Mouse (Mus musculus): ENCODE measurements around the gene Fra10ac1. TPM values are rescaled to one million over a fixed set of nuclear protein-coding genes. Genes with fewer than 3 reads are reported as not detected.

Fra10ac1 gene
- polyA plus RNA-seq, 1 experiment from 2014 or later, result 37.2 TPM

DNA sequence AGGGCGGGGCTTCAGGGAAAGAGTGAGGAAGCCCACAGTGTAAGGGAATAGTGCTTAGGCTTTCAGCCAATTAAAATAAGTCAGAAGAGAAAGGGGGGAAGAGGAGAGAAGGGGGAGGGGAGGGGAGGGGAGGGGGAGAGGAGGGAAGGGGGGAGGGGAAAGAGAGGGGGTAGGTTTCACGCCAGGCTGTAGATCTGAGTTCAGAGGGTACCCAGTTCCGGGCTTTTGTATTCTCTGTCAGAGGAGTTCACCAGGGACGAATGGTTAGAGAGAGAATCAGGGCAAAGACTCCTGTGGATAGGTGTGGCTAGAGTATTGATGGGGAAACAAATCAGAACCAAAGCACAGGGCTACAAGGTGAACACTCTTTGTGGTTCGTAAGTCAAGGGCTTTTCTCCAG lies 12.6 kb upstream of the Fra10ac1 start:
- Histone ChIP-seq H3K36me3 (ENCODE audit: insufficient read depth, low read length) (no peaks in the 10 kb centered on the region), H3K27me3 (ENCODE audit: insufficient read depth, low read length) (no peaks in the 10 kb centered on the region), H3K4me1 (ENCODE audit: insufficient read depth, low read length) (0 out of 2 replicates have a peak, but pooled peaks cover 4% of the 10 kb centered on the region), H3K27ac (ENCODE audit: low read length) (no peak overlapping the region), H3K9ac (replicated peaks; ENCODE audit: low read length) (no peak overlapping the region), H3K4me2 (replicated peaks; ENCODE audit: low read depth, low read length) (no peak overlapping the region), H3K4me3 (ENCODE audit: low read length) (no peak overlapping the region), H3K9me3 (ENCODE audit: low read length) (no peaks in the 10 kb centered on the region)
- 51% methylated on average over 5 of the region's 5 CpGs for WGBS
- ATAC-seq (ENCODE audit: low FRiP score, low TSS enrichment), result no peak

DNA sequence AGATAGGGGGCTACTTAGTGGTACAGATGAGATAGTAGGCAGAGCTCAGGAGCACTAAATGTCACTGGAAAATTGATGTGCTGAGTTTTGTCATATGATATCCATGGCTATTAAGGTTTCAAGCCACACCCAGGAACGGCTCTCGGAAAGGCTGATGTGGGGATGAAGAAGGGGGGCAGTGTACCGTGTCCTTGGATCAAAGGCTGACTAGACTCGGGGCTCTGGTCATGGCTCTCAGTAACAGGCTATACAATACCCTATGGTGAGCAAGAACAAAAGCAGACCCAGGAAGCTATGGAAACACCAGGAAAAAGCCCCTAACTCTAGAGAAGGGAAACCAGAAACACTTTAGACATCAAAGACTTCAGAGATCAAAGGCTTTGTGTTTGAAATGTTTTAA lies 8.6 kb upstream of the Fra10ac1 start:
- Histone ChIP-seq H3K36me3 (ENCODE audit: insufficient read depth, low read length) (no peaks in the 10 kb centered on the region), H3K4me2 (replicated peaks; ENCODE audit: low read depth, low read length) (no peak overlapping the region), H3K4me1 (ENCODE audit: insufficient read depth, low read length) (0 out of 2 replicates have a peak, but pooled peaks cover 4% of the 10 kb centered on the region), H3K4me3 (ENCODE audit: low read length) (no peak overlapping the region), H3K27me3 (ENCODE audit: insufficient read depth, low read length) (no peaks in the 10 kb centered on the region), H3K9me3 (ENCODE audit: low read length) (peaks cover 4% of the 10 kb centered on the region; the same call in 1 of the 2 replicates), H3K9ac (replicated peaks; ENCODE audit: low read length) (no peak overlapping the region), H3K27ac (ENCODE audit: low read length) (peak overlapping the region; percentile 49; the same call in 1 of the 2 replicates)
- ATAC-seq (ENCODE audit: low FRiP score, low TSS enrichment), result peak; percentile 93
- WGBS, result 3% methylated on average over 4 of the region's 4 CpGs

DNA sequence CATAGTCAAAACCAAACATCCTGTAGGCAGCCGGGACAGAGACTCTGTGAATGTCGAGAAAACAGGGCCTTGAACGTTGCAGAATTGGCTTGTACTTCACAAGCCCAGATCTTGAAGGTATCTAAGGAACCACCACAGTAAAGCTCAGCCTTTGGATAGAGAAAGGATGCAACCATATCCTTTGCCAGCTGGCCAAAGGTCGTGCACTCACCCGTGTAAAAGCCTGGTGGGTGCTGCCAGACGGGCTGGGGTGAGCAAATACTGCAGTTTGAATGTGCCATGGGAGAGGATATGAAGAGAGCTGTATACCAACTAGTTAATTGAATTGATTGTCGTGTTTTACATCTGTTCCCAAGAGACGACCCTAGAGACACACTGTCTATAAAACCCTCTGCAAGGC lies 8.1 kb upstream of the Fra10ac1 start:
- H3K4me3 ChIP-seq (ENCODE audit: low read length), result no peak overlapping the region
- no peaks in the 10 kb centered on the region for H3K36me3 ChIP-seq (ENCODE audit: insufficient read depth, low read length)
- no peaks in the 10 kb centered on the region for H3K27me3 ChIP-seq (ENCODE audit: insufficient read depth, low read length)
- no peak overlapping the region for H3K9ac ChIP-seq (replicated peaks; ENCODE audit: low read length)
- ATAC-seq (ENCODE audit: low FRiP score, low TSS enrichment), result peak; percentile 77
- WGBS, result 6% methylated on average over 8 of the region's 8 CpGs
- H3K4me1 ChIP-seq (ENCODE audit: insufficient read depth, low read length), result 0 out of 2 replicates have a peak, but pooled peaks cover 4% of the 10 kb centered on the region
- H3K4me2 ChIP-seq (replicated peaks; ENCODE audit: low read depth, low read length), result no peak overlapping the region
- H3K27ac ChIP-seq (ENCODE audit: low read length), result peak overlapping the region; percentile 49; the same call in 1 of the 2 replicates
- peaks cover 4% of the 10 kb centered on the region; the same call in 1 of the 2 replicates for H3K9me3 ChIP-seq (ENCODE audit: low read length)

DNA sequence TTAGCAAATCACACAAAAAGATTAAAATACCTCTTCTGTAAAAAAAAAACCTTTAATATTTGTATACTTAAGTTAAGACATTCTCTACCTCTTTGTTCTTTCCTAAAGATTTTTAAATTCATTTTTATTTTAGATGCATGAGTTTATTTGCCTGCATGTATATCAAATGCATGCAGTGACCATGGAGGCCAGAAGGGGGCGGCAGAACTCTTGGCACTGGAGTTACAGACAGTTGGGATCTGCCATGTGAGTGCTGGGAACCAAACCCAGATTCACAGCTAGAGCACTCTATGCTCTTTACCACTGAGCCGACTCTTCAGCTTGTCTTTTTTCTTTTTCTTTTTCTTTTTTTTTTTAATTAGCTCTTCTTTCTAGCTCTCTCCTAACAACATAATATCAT lies 4.7 kb upstream of the Fra10ac1 start:
- Histone ChIP-seq H3K27ac (ENCODE audit: low read length) (no peak overlapping the region), H3K9me3 (ENCODE audit: low read length) (peaks cover 4% of the 10 kb centered on the region; the same call in 1 of the 2 replicates), H3K36me3 (ENCODE audit: insufficient read depth, low read length) (no peaks in the 10 kb centered on the region), H3K4me3 (ENCODE audit: low read length) (no peak overlapping the region), H3K9ac (replicated peaks; ENCODE audit: low read length) (no peak overlapping the region), H3K4me2 (replicated peaks; ENCODE audit: low read depth, low read length) (no peak overlapping the region), H3K4me1 (ENCODE audit: insufficient read depth, low read length) (0 out of 2 replicates have a peak, but pooled peaks cover 10% of the 10 kb centered on the region), H3K27me3 (ENCODE audit: insufficient read depth, low read length) (no peaks in the 10 kb centered on the region)
- ATAC-seq (ENCODE audit: low FRiP score, low TSS enrichment), result no peak
- WGBS, result 70% methylated on average over 2 of the region's 2 CpGs

DNA sequence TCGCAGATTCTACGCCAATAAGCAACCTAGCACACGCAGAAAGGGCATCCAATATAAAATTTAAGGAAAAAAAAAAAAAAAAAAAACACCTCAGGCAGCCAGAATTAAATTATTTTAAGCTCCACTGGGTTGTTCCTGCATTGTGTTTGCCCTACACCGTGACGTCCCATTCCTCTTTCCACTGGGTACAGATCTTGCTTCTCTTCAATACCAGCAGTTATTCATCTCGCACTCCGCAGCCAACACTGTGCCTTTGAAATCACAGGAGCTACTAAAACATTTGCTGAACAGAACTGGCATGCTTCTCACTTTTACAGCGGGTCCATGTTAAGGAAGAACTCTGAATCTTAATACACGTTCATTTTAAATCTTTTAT lies 717 bp upstream of the Fra10ac1 start:
- peaks cover 4% of the 10 kb centered on the region; the same call in 1 of the 2 replicates for H3K9me3 ChIP-seq (ENCODE audit: low read length)
- H3K9ac ChIP-seq (replicated peaks; ENCODE audit: low read length), result peak overlapping the region; percentile 85
- no peaks in the 10 kb centered on the region for H3K36me3 ChIP-seq (ENCODE audit: insufficient read depth, low read length)
- 15% methylated on average over 9 of the region's 9 CpGs for WGBS
- H3K4me2 ChIP-seq (replicated peaks; ENCODE audit: low read depth, low read length), result peak overlapping the region; percentile 80
- no peaks in the 10 kb centered on the region for H3K27me3 ChIP-seq (ENCODE audit: insufficient read depth, low read length)
- peak overlapping the region; percentile 81 for H3K4me3 ChIP-seq (ENCODE audit: low read length)
- no peak for ATAC-seq (ENCODE audit: low FRiP score, low TSS enrichment)
- H3K27ac ChIP-seq (ENCODE audit: low read length), result peak overlapping the region; percentile 94
- H3K4me1 ChIP-seq (ENCODE audit: insufficient read depth, low read length), result peaks cover 14% of the 10 kb centered on the region; the same call in 1 of the 2 replicates

DNA sequence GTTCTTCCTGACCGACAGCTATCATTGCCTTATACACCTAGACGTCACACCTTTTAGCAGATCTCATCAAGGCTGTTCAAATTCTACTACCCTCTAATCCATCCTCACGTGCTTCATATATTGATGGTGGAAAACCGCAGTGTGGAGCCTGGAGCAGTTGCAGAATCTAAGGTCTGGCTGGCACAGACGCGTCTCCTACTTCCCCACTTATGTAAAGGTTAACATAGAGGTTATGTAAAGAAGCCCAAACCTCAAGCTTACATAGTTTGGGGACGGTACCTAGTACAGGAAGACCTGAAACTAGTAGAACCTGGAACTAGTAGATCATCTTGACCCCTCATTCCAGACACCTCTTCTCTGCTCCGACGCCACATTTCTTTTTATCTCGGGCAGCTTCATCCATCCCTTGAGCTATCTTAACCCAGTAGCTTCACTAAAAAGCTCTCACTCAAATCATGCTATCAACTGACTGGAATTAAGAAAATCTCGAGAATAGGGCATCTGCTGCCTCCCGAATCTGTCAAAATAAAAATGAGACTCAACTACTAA lies 526 bp downstream of the Fra10ac1 start:
- H3K9me3 ChIP-seq (ENCODE audit: low read length), result no peaks in the 10 kb centered on the region
- peak overlapping the region; percentile 80 for H3K4me2 ChIP-seq (replicated peaks; ENCODE audit: low read depth, low read length)
- H3K27ac ChIP-seq (ENCODE audit: low read length), result peak overlapping the region; percentile 94
- peaks cover 14% of the 10 kb centered on the region; the same call in 1 of the 2 replicates for H3K4me1 ChIP-seq (ENCODE audit: insufficient read depth, low read length)
- H3K36me3 ChIP-seq (ENCODE audit: insufficient read depth, low read length), result peaks cover 4% of the 10 kb centered on the region; the same call in 1 of the 2 replicates
- 11% methylated on average over 12 of the region's 12 CpGs for WGBS
- H3K4me3 ChIP-seq (ENCODE audit: low read length), result peak overlapping the region; percentile 81
- peak; percentile 59 for ATAC-seq (ENCODE audit: low FRiP score, low TSS enrichment)
- peak overlapping the region; percentile 85 for H3K9ac ChIP-seq (replicated peaks; ENCODE audit: low read length)
- H3K27me3 ChIP-seq (ENCODE audit: insufficient read depth, low read length), result no peaks in the 10 kb centered on the region

DNA sequence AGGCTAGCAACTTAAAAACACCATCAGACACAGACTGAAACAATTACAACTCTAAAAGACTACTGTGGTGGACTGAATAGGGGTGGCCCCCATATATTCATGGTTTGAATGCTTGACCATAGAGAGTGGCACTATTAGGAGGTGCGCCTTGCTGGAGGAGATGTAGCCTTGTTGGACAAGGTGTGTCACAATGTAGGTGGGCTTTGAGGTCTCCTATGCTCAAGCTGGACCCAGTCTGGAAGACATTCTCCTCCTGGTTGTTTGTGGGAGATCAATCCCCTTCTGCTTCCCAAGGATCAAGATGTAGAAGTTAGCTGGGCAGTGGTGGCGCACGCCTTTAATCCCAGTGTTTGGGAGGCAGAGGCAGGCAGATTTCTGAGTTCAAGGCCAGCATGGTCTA lies 6.3 kb downstream of the Fra10ac1 start:
- Histone ChIP-seq H3K4me2 (replicated peaks; ENCODE audit: low read depth, low read length) (no peak overlapping the region), H3K36me3 (ENCODE audit: insufficient read depth, low read length) (peaks cover 19% of the 10 kb centered on the region), H3K4me3 (ENCODE audit: low read length) (no peak overlapping the region), H3K9ac (replicated peaks; ENCODE audit: low read length) (no peak overlapping the region), H3K4me1 (ENCODE audit: insufficient read depth, low read length) (peaks cover under 1% of the 10 kb centered on the region; the same call in 1 of the 2 replicates), H3K27me3 (ENCODE audit: insufficient read depth, low read length) (no peaks in the 10 kb centered on the region), H3K27ac (ENCODE audit: low read length) (no peak overlapping the region), H3K9me3 (ENCODE audit: low read length) (no peaks in the 10 kb centered on the region)
- ATAC-seq (ENCODE audit: low FRiP score, low TSS enrichment), result no peak
- 96% methylated on average over 3 of the region's 3 CpGs for WGBS

DNA sequence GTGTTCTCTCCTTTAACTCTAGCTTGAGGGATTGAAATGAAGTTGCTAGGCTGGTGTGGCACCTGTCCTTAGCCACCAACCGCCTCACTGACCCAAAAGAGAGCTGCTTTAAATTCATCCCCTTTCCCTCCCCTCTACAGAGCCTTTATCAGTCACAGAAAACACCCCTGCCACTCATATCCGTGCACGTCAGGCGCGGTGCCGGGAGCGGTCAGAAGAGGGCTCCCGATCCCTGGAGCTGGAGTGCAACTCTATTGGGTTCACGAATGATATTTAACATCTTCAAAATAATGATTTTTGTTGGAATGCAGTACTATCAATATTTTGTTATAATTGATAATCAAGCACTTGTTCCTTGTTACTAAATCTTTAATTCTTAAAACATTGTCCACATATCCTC lies 17.3 kb downstream of the Fra10ac1 start:
- Histone ChIP-seq H3K4me3 (ENCODE audit: low read length) (no peak overlapping the region), H3K4me1 (ENCODE audit: insufficient read depth, low read length) (no peaks in the 10 kb centered on the region), H3K9me3 (ENCODE audit: low read length) (peaks cover 3% of the 10 kb centered on the region; the same call in 1 of the 2 replicates), H3K4me2 (replicated peaks; ENCODE audit: low read depth, low read length) (no peak overlapping the region), H3K9ac (replicated peaks; ENCODE audit: low read length) (no peak overlapping the region), H3K27me3 (ENCODE audit: insufficient read depth, low read length) (no peaks in the 10 kb centered on the region), H3K27ac (ENCODE audit: low read length) (no peak overlapping the region), H3K36me3 (ENCODE audit: insufficient read depth, low read length) (peaks cover 18% of the 10 kb centered on the region)
- ATAC-seq (ENCODE audit: low FRiP score, low TSS enrichment), result no peak
- WGBS, result 60% methylated on average over 9 of the region's 9 CpGs

DNA sequence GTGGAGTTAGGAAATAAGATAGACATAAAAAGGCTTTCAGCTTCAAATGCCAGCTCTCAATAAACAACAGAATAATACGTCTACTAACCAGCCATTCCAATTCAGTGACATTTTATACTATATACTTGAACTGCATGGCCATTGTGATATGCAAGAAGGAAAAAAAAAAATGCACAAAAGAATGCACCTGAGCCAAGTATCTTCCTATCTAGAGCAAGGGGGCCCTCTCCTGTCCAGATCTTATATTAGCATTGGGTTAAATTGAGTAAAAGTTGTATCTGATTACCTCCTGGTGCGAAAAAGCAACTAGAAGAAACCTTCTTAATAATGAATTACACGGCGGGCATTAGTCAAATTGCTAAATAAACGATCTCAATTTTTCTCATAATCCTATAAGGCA lies 25.2 kb downstream of the Fra10ac1 start:
- H3K4me1 ChIP-seq (ENCODE audit: insufficient read depth, low read length), result no peaks in the 10 kb centered on the region
- ATAC-seq (ENCODE audit: low FRiP score, low TSS enrichment), result no peak
- no peak overlapping the region for H3K27ac ChIP-seq (ENCODE audit: low read length)
- 86% methylated on average over 5 of the region's 5 CpGs for whole genome bisulfite sequencing
- no peak overlapping the region for H3K4me3 ChIP-seq (ENCODE audit: low read length)
- H3K36me3 ChIP-seq (ENCODE audit: insufficient read depth, low read length), result peaks cover 23% of the 10 kb centered on the region
- H3K9me3 ChIP-seq (ENCODE audit: low read length), result peaks cover 5% of the 10 kb centered on the region; the same call in 1 of the 2 replicates
- no peaks in the 10 kb centered on the region for H3K27me3 ChIP-seq (ENCODE audit: insufficient read depth, low read length)
- no peak overlapping the region for H3K9ac ChIP-seq (replicated peaks; ENCODE audit: low read length)
- no peak overlapping the region for H3K4me2 ChIP-seq (replicated peaks; ENCODE audit: low read depth, low read length)

DNA sequence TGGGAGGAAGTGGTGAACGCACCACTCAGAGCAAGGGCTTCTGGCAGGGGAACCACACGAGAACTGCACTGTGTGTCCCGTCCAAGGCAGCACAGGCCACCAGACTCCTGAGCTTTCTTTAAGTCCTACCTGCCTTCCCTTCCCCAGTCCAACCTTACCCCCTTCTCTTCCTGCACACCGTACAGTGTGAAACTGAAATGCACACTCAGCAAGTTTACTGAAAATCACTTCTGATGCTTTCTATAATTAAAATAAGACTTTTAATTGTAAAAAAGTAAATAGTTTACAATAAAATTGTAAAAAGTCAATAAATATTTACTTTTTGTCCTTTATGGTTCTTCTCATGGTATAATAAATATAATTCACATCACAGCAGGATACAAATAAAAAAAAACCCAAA lies 28.7 kb downstream of the Fra10ac1 start:
- H3K9me3 ChIP-seq (ENCODE audit: low read length), result 0 out of 2 replicates have a peak, but pooled peaks cover 4% of the 10 kb centered on the region
- 90% methylated on average over 4 of the region's 4 CpGs for WGBS
- H3K4me3 ChIP-seq (ENCODE audit: low read length), result no peak overlapping the region
- no peaks in the 10 kb centered on the region for H3K27me3 ChIP-seq (ENCODE audit: insufficient read depth, low read length)
- H3K36me3 ChIP-seq (ENCODE audit: insufficient read depth, low read length), result peaks cover 11% of the 10 kb centered on the region
- ATAC-seq (ENCODE audit: low FRiP score, low TSS enrichment), result no peak
- no peak overlapping the region for H3K4me2 ChIP-seq (replicated peaks; ENCODE audit: low read depth, low read length)
- H3K27ac ChIP-seq (ENCODE audit: low read length), result no peak overlapping the region
- no peak overlapping the region for H3K9ac ChIP-seq (replicated peaks; ENCODE audit: low read length)
- H3K4me1 ChIP-seq (ENCODE audit: insufficient read depth, low read length), result no peaks in the 10 kb centered on the region

Measured in kidney, embryonic 16.5 days (tissue).